In the genomic region with DNA sequence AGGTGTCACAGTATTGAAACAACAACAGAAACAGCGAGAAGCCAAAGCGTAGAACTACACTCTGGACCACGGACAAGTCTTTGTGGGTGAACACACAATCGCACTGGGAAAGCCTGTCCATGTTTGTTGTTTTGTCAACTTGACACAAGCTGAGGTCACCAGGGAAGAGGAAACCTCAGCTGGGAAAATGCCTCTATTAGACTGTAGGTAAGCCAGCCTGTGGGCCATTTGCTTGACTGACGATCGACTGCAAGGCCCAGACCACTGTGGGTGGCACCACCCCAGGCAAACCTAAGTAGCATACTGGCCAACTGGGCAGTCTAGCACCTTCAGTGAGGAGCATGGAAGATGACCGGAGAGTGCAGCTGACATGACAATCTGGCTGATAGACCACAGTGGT, we compare ENCODE assay signal across 31 mouse cellular contexts.
"Had no signal": no experiment of that assay in that cellular context is flagged by ENCODE, and none has a peak within 500 bp of the region (broad histone marks: within the 10 kb centered on the region; RNA-seq: fewer than 3 reads in every experiment).

No protein-coding gene starts in this region.

- H3K9me3 ChIP-seq: limb, embryonic 10.5 days; limb, embryonic 15.5 days; liver, embryonic 12.5 days; liver, embryonic 15.5 days; lung, embryonic 15.5 days; midbrain, embryonic 12.5 days; midbrain, embryonic 15.5 days had no signal

- H3K4me1 ChIP-seq: liver, embryonic 12.5 days; liver, embryonic 15.5 days; megakaryocyte, embryonic 14.5 days; midbrain, embryonic 12.5 days; midbrain, embryonic 13.5 days; midbrain, embryonic 15.5 days; neural tube, embryonic 12.5 days had no signal

- H3K27me3 ChIP-seq: limb, embryonic 12.5 days; limb, embryonic 13.5 days; limb, embryonic 15.5 days; liver, embryonic 12.5 days; liver, embryonic 13.5 days; liver, embryonic 15.5 days; lung, embryonic 15.5 days; midbrain, embryonic 13.5 days; midbrain, embryonic 15.5 days; neural tube, embryonic 12.5 days had no signal

- H3K4me2 ChIP-seq: limb, embryonic 12.5 days; limb, embryonic 13.5 days; limb, embryonic 15.5 days; liver, embryonic 11.5 days; liver, embryonic 12.5 days; liver, embryonic 13.5 days; liver, embryonic 15.5 days; lung, embryonic 14.5 days; lung, embryonic 15.5 days; midbrain, embryonic 12.5 days; midbrain, embryonic 13.5 days; midbrain, embryonic 15.5 days; neural tube, embryonic 12.5 days had no signal

- H3K36me3 ChIP-seq: limb, embryonic 10.5 days; limb, embryonic 12.5 days; limb, embryonic 13.5 days; limb, embryonic 15.5 days; liver, embryonic 12.5 days; liver, embryonic 13.5 days; liver, embryonic 15.5 days; lung, embryonic 15.5 days; midbrain, embryonic 12.5 days; midbrain, embryonic 13.5 days; midbrain, embryonic 15.5 days; neural tube, embryonic 12.5 days had no signal

- ATAC-seq: liver, embryonic 12.5 days; liver, postnatal 0 days; lung, postnatal 0 days; midbrain, embryonic 13.5 days; midbrain, embryonic 15.5 days; midbrain, embryonic 16.5 days had no signal

- H3K9ac ChIP-seq: limb, embryonic 12.5 days; limb, embryonic 13.5 days; limb, embryonic 15.5 days; liver, embryonic 12.5 days; liver, embryonic 13.5 days; liver, embryonic 14.5 days; liver, embryonic 15.5 days; liver, postnatal 0 days; lung, embryonic 14.5 days; lung, embryonic 15.5 days; midbrain, embryonic 12.5 days; midbrain, embryonic 13.5 days; midbrain, embryonic 15.5 days; neural tube, embryonic 12.5 days had no signal

- DNase-seq: left cerebral cortex, postnatal 4 days; liver; liver, embryonic 13.5 days; liver, postnatal 0 days; lung, adult 18-20 months; lung, adult 2 months; lung, embryonic 14.5 days; lung, postnatal 10 days; lung, postnatal 14 days; lung, postnatal 36 days; lung, postnatal 4 days; midbrain, embryonic 14.5 days had no signal

- H3K27ac ChIP-seq: left cerebral cortex, adult 2 months; limb, embryonic 10.5 days; limb, embryonic 12.5 days; limb, embryonic 13.5 days; limb, embryonic 15.5 days; liver, embryonic 12.5 days; liver, embryonic 13.5 days; liver, embryonic 14.5 days; liver, embryonic 15.5 days; lung, embryonic 15.5 days; macrophage; midbrain, embryonic 12.5 days; midbrain, embryonic 13.5 days; midbrain, embryonic 15.5 days; neural tube, embryonic 12.5 days had no signal

- H3K4me3 ChIP-seq: left cerebral cortex, adult 2 months; limb, embryonic 10.5 days; limb, embryonic 12.5 days; limb, embryonic 13.5 days; limb, embryonic 15.5 days; liver, embryonic 12.5 days; liver, embryonic 13.5 days; liver, embryonic 15.5 days; lung, embryonic 15.5 days; megakaryocyte, embryonic 14.5 days; midbrain, embryonic 12.5 days; midbrain, embryonic 13.5 days; midbrain, embryonic 15.5 days; myocyte; neural tube, embryonic 12.5 days had no signal
